9 mouse cellular contexts compared by ENCODE assay signal in the genomic region with DNA sequence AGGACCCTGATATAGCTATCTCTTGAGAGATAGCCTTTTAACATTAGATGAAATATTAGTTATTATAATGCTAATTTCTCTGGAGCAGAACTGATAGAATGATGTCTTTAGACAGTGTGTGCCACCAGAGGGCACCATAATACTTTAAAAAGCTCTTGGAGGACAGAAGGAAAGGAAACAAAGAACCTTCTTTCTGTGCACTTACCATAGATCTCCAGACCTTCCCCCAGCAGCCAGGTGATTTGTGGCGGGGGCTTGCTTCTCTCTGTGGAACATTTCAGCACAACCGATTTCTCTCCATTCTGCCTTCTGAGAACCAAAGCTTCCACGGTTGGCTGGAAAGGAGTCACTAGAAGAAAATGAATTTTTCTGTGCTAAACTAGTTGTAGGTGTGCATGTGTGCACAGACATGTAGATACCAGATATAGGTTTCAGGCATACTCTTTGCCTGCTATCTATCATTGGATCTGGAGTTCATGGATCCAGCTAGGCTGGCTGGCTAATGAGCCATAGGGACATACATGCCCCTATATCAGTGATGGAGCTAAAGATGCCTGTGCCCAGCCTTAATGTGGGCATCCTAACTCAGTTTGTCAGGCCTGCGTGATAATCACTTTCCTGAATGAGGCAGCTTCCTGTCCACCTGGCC. TPM values are rescaled to one million over a fixed set of nuclear protein-coding genes. Genes with fewer than 3 reads are reported as not detected.
A peak's percentile ranks its signal among the peaks of the same experiment; 100 is the strongest.
DNase-seq lines count a peak whose midpoint lies in the region; ATAC-seq lines count a peak whose summit lies in the region.
"Had no signal": no experiment of that assay in that cellular context is flagged by ENCODE, and none has a peak within 500 bp of the region (broad histone marks: within the 10 kb centered on the region; RNA-seq: fewer than 3 reads in every experiment).

No protein-coding gene starts in this region.

- no peak for ATAC-seq in kidney, embryonic 15.5 days (replicated peaks; ENCODE audit: low FRiP score)
- peak; percentile 55; the same call in 1 of the 2 replicates for ATAC-seq in megakaryocyte-erythroid progenitor cell, adult 5-6 weeks (replicated peaks; ENCODE audit: low FRiP score, low TSS enrichment, poor library complexity, severe bottlenecking)

- H3K4me1 ChIP-seq in kidney, embryonic 15.5 days, result no peaks in the 10 kb centered on the region

- H3K9ac ChIP-seq in kidney, embryonic 15.5 days, result no peak overlapping the region

- peak; percentile 8 for DNase-seq in kidney, adult 11 months
- peak; percentile 2 for DNase-seq in adrenal gland, adult 8-10 months
- peak; percentile 58 for DNase-seq in embryo, embryonic 9.5 days (ENCODE audit: extremely low spot score)
- DNase-seq in heart, postnatal 14 days, result peak; percentile 34 to 73
- DNase-seq in layer of hippocampus, adult 9-10 months (ENCODE audit: low spot score), result peak; percentile 80
- DNase-seq in right cerebral cortex, postnatal 4 days, result peak; percentile 70

- no peaks in the 10 kb centered on the region for H3K9me3 ChIP-seq in kidney, embryonic 15.5 days (replicated peaks)

- no peak overlapping the region for H3K4me3 ChIP-seq in kidney, embryonic 15.5 days (replicated peaks)

- intact Hi-C loops in heart, postnatal 14 days (cut with DNase I), result loop anchor here (1.0 to 5.0 kb wide), 2 partner anchors 37 to 201 kb away; no protein-coding TSS in a partner anchor

- 37% methylated on average over 4 of the region's 4 CpGs for WGBS in kidney, embryonic 15.5 days

- 0 out of 2 replicates have a peak, but pooled peaks cover 4% of the 10 kb centered on the region for H3K27me3 ChIP-seq in kidney, embryonic 15.5 days

- H3K36me3 ChIP-seq in kidney, embryonic 15.5 days, result no peaks in the 10 kb centered on the region

- H3K27ac ChIP-seq in kidney, embryonic 15.5 days, result no peak overlapping the region

- H3K4me2 ChIP-seq in kidney, embryonic 15.5 days, result no peak overlapping the region

RNA-seq across cellular contexts. Expression of a gene that starts 14.4 kb away (rescaled TPM):
- 0.33 and 0.34 TPM in 2 replicates for polyA plus RNA-seq in kidney, embryonic 15.5 days (2015; fragmentation: Nextera tagmentation; extraction: Ambion mirVana)
- total RNA-seq in adrenal gland, adult 8-10 months (2022), result under 1 TPM in 2 of 4 experiments, not detected in 2; 0.18 to 0.19 TPM
- total RNA-seq in heart, postnatal 14 days (2021), result under 1 TPM; 0.12 to 0.14 TPM
- total RNA-seq in megakaryocyte-erythroid progenitor cell, adult 5-6 weeks (2014; fragmentation: Nextera tagmentation), result not detected in 2 replicates
- total RNA-seq in megakaryocyte-erythroid progenitor cell, adult 5-6 weeks (2017), result 3.1 TPM in 1 of 2 replicates, not detected in the other
- polyA plus RNA-seq: lung, embryonic 16.5 days had no signal

RNA-seq across cellular contexts. Expression of a gene that starts 26.1 kb away (rescaled TPM):
- polyA plus RNA-seq in kidney, embryonic 15.5 days (2015; fragmentation: Nextera tagmentation; extraction: Ambion mirVana), result 0.29 and 0.37 TPM in 2 replicates
- total RNA-seq in adrenal gland, adult 8-10 months (2022), result under 1 TPM in 1 of 4 experiments, not detected in 3; 0.09 TPM
- total RNA-seq in heart, postnatal 14 days (2021), result not detected
- total RNA-seq in megakaryocyte-erythroid progenitor cell, adult 5-6 weeks (2014; fragmentation: Nextera tagmentation), result not detected in 2 replicates
- total RNA-seq in megakaryocyte-erythroid progenitor cell, adult 5-6 weeks (2017), result not detected in 2 replicates

Comparison
In these comparisons a context has a peak if more than half of its experiments do, and no peak if none do; other contexts are left out.
1. DNase-seq: peak in every context shown above with its lines; median percentile 80 in layer of hippocampus, adult 9-10 months; 70 in right cerebral cortex, postnatal 4 days; 58 in embryo, embryonic 9.5 days; 54 in heart, postnatal 14 days; 8 in kidney, adult 11 months; 2 in adrenal gland, adult 8-10 months.